Mouse (Mus musculus) small intestine, adult 2 months (tissue): ENCODE measurements around the gene Slc25a17.

ENCODE experiments used
- CTCF ChIP-seq: fragments of 200-500 bp; IDR thresholded peaks from 2 replicates; pipeline ENCODE4 v1.5.1; 2012; ENCODE audit warnings: low read depth, mild to moderate bottlenecking, control low read depth, inconsistent platforms, low read length, moderate library complexity, mixed read lengths; ENCODE audit not compliant: insufficient replicate concordance, insufficient read length; ENCODE audit errors: extremely low read depth
- POLR2A ChIP-seq: fragments of 200-500 bp; IDR thresholded peaks from 2 replicates; pipeline ENCODE4 v1.6.1; 2012; ENCODE audit warnings: low read depth, mild to moderate bottlenecking, control low read depth, inconsistent platforms, low read length, moderate library complexity

DNA sequence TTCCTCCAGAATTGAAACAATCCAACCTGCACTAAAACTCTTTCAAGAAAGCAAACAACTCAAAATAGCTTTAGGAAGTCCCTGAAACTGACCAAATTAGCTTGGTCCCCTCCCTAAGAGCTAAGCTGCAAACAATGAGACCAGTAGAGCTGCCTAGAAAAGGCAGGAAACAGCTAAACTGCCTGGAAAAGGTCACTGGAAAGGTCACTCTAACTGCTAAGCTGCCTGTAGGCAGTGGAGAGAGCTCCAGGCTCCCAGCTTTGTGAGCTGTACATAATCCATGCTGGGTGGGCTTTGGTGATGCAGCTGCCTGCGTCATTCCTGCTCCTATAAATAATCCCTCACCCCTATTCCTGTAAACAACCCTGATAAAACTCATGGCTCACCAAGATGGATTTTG, 9.7 kb upstream of the Slc25a17 start:
- TF ChIP-seq CTCF = no peak
- no peak for TF ChIP-seq POLR2A
